Mouse (Mus musculus) layer of hippocampus, adult 6 months (tissue): Measurements from ENCODE around the gene Gdi2. TPM values are rescaled to one million over a fixed set of nuclear protein-coding genes. Genes with fewer than 3 reads are reported as not detected.

Source experiments
- long read RNA-seq, 2 experiments: library from polyadenylated mRNA; unstranded; transcript quantifications; one replicate each; pipeline ENCODE4 v2.0.0; 2019 to 2020
- polyA plus RNA-seq: library from polyadenylated mRNA; unstranded; fragments of <200 nt; fragmentation: Nextera tagmentation; gene quantifications from 2 replicates; pipeline ENCODE4 v1.2.3, GENCODE M21; 2021

The Gdi2 gene
- polyA plus RNA-seq = 359 and 410 TPM in 2 replicates
- long read RNA-seq, experiment 1, full-length matches to known transcripts = 522 of 629 reads
- long read RNA-seq, experiment 1, partial matches to known transcripts = 92 of 629 reads
- long read RNA-seq, experiment 1, other reads (novel, unspliced or antisense) = 15 of 629 reads
- long read RNA-seq, experiment 2, full-length matches to known transcripts = 1,627 of 1,709 reads
- long read RNA-seq, experiment 2, partial matches to known transcripts = 33 of 1,709 reads
- long read RNA-seq, experiment 2, other reads (novel, unspliced or antisense) = 49 of 1,709 reads

DNA sequence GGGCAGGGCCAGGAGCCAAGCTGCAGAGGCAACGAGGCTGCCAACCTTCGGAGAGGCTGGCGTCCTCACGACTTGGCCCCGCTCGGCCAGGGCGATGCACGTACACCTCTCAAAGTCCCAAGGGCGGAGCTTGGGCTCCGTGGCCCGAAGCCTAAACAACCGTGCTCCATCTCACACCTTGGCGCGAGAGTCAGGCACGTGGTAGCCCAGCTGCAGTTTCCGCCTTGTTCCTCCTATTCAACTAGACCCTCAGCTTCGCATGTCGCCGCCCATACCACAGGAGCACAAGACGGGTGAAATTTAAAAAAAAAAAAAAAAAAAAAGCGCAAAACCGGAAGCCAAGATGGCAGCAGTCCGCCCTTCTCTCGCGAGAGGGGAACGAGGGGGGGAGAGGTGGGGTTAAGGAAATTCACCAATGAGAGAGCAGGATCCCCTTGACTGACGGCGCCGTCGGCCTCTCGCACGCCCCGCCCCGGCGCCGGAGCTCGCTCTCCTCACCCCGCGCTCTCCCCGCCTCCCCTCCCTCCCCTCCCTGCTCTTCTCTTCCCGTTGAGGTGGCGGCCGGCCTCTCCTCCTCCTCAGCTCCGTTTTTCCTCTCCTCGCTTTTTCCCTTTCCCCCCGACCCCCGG lies at the start of gene Gdi2:
Gene Gdi2 (plus strand): TSS at position 470 of the 629 bp plus-strand sequence.

DNA sequence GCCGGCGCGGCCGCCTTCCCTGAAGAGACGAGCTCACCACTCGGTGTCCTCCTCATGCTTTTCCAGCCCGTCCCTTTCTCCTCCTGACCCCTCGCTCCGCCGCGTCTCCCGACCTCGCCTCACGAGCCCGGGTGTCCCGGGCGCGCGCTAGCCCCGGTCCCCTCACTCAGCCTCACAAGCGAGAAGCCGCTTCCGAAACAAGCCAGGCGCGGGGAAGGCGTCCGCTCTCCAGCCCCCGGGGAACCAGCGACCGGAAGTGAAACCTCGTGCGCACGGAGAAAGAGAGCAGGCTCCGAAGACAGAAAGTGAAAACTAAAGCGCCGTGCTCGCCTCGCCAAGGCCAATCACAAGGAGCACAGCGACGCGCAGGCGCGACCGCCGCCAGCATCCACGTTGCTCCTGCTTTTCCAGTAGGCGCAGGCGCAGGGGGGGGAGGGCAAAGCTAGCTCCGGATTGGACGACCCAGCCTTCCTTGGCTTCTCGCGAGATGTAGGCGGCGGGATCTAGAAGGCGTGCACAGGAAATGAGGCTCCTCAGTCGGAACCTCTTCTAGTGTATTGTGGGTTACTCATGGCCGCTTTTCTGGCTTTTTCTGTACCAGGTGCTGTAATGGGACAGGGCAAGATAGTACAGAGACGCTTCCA lies 73.1 kb downstream of the Gdi2 start, which contains the start of gene Fam208b:
Gene Fam208b (minus strand): TSS at position 314 of the 644 bp plus-strand sequence.

Other genes starting within 250 kb of the Gdi2 start
- 7.8 and 8.5 TPM in 2 replicates for gene Fam208b, start 73.0 kb downstream of the Gdi2 start, polyA plus RNA-seq
- gene Asb13, start 96.0 kb downstream of the Gdi2 start, polyA plus RNA-seq = 17.5 and 18.6 TPM in 2 replicates